8 mouse cellular contexts compared by ENCODE assay signal in the genomic region with DNA sequence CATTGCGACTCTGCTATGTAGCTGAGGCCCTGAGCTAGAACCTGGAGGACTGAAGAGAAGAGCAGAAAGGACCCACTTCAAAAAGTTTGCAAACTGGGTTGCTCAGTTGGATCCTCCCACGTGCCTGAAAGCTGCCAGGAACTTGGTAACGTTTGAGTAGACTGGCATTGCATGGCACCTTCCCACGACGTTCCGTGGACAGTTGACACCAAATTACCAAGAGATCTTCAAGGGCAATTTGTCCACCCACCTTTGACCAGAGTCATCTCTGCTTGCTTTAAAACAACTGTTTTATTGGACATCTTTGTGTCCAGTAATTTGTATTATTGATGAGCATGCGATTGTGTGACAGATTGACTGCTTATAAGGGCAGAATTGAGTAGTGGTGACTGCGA. TPM values are rescaled to one million over a fixed set of nuclear protein-coding genes. Genes with fewer than 3 reads are reported as not detected.
DNase-seq lines count a peak whose midpoint lies in the region; ATAC-seq lines count a peak whose summit lies in the region.

Gene St8sia6, minus strand, starts transcription at position 96 of the 395 bp plus-strand sequence.

- no peak for DNase-seq in kidney, postnatal 10 days
- no peak for DNase-seq in cerebellum, adult 8-10 months
- DNase-seq in T-cell, adult 2 months (ENCODE audit: low spot score) = no peak
- DNase-seq in right cerebral cortex, postnatal 14 days = no peak

- peak within 1 kb of the TSS; percentile 98 for H3K4me2 ChIP-seq in kidney, embryonic 15.5 days
- peak within 1 kb of the TSS; percentile 92 for H3K4me2 ChIP-seq in hindbrain, embryonic 13.5 days
- peak within 1 kb of the TSS; percentile 95 for H3K4me2 ChIP-seq in midbrain, embryonic 13.5 days (replicated peaks)

- no peak for ATAC-seq in kidney, embryonic 15.5 days (replicated peaks; ENCODE audit: low FRiP score)
- peak; percentile 10; the same call in 1 of the 2 replicates for ATAC-seq in common myeloid progenitor, adult 5-6 weeks (replicated peaks; ENCODE audit: low read depth, poor library complexity, severe bottlenecking)
- no peak for ATAC-seq in hindbrain, embryonic 13.5 days (ENCODE audit: low FRiP score)
- ATAC-seq in midbrain, embryonic 13.5 days = no peak

- H3K9ac ChIP-seq in kidney, embryonic 15.5 days = peak within 1 kb of the TSS; percentile 54
- H3K9ac ChIP-seq in hindbrain, embryonic 13.5 days = peak within 1 kb of the TSS; percentile 75
- peak within 1 kb of the TSS; percentile 72 for H3K9ac ChIP-seq in midbrain, embryonic 13.5 days (replicated peaks)

- H3K27me3 ChIP-seq in kidney, embryonic 15.5 days = peaks cover 34% of the 10 kb centered on the region
- peaks cover 46% of the 10 kb centered on the region for H3K27me3 ChIP-seq in hindbrain, embryonic 13.5 days
- H3K27me3 ChIP-seq in midbrain, embryonic 13.5 days = peaks cover 51% of the 10 kb centered on the region

- H3K36me3 ChIP-seq in kidney, embryonic 15.5 days = no peaks in the 10 kb centered on the region
- no peaks in the 10 kb centered on the region for H3K36me3 ChIP-seq in hindbrain, embryonic 13.5 days
- no peaks in the 10 kb centered on the region for H3K36me3 ChIP-seq in midbrain, embryonic 13.5 days

- H3K4me1 ChIP-seq in kidney, embryonic 15.5 days = peaks cover 15% of the 10 kb centered on the region
- H3K4me1 ChIP-seq in hindbrain, embryonic 13.5 days (replicated peaks) = peaks cover 11% of the 10 kb centered on the region
- peaks cover 9% of the 10 kb centered on the region; the same call in 1 of the 2 replicates for H3K4me1 ChIP-seq in midbrain, embryonic 13.5 days (replicated peaks)

- 42% methylated on average over 8 of the region's 8 CpGs for WGBS in kidney, embryonic 15.5 days
- WGBS in hindbrain, embryonic 13.5 days = 48% methylated on average over 8 of the region's 8 CpGs
- 59% methylated on average over 8 of the region's 8 CpGs for WGBS in midbrain, embryonic 13.5 days

- no peaks in the 10 kb centered on the region for H3K9me3 ChIP-seq in kidney, embryonic 15.5 days (replicated peaks)
- H3K9me3 ChIP-seq in hindbrain, embryonic 13.5 days = no peaks in the 10 kb centered on the region
- no peaks in the 10 kb centered on the region for H3K9me3 ChIP-seq in midbrain, embryonic 13.5 days

- H3K27ac ChIP-seq in kidney, embryonic 15.5 days = no peak within 1 kb of the TSS
- H3K27ac ChIP-seq in hindbrain, embryonic 13.5 days = no peak within 1 kb of the TSS
- H3K27ac ChIP-seq in midbrain, embryonic 13.5 days = no peak within 1 kb of the TSS

- peak within 1 kb of the TSS; percentile 66 for H3K4me3 ChIP-seq in kidney, embryonic 15.5 days (replicated peaks)
- H3K4me3 ChIP-seq in hindbrain, embryonic 13.5 days = peak within 1 kb of the TSS; percentile 68
- H3K4me3 ChIP-seq in midbrain, embryonic 13.5 days (replicated peaks) = peak within 1 kb of the TSS; percentile 69

RNA-seq across cellular contexts. Expression of gene St8sia6, which starts in this region (rescaled TPM):
- polyA plus RNA-seq in kidney, embryonic 15.5 days (2015; fragmentation: Nextera tagmentation; extraction: Ambion mirVana) = 3.4 and 5.3 TPM in 2 replicates
- total RNA-seq in common myeloid progenitor, adult 5-6 weeks (2017) = 11.3 and 13.1 TPM in 2 replicates
- polyA plus RNA-seq in hindbrain, embryonic 13.5 days (2015; fragmentation: Nextera tagmentation; extraction: Ambion mirVana) = 0.90 and 1.5 TPM in 2 replicates
- 0.36 and 0.55 TPM in 2 replicates for polyA plus RNA-seq in midbrain, embryonic 13.5 days (2015; fragmentation: Nextera tagmentation; extraction: Ambion mirVana)
